Mouse (Mus musculus): ENCODE measurements around the gene Cnnm1.

DNA sequence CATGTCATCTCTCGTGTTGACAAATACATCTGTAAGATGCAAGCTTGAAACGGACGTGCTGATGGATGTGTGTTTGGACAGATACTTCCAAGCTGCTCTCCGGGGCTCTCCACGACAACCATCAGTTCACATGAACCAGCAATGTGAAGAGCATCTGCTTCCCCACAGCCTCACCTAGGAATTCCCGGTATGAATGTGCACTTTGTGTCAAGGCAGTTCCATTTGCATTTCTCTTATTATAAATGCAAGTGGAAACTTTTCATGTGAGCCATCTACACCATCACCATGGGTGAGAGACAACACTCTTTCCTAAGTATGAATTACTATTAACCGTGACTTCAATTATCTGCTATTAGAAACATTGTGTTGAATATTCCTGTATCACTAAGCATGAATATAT is 77.6 kb downstream of the Cnnm1 start:
- no peak for TF ChIP-seq GATA2 (IDR thresholded peaks at IDR 0.05; ENCODE audit: borderline replicate concordance, low read depth, low read length)
- TF ChIP-seq CTCF (IDR thresholded peaks at IDR 0.05; ENCODE audit: low read depth, low read length): no peak
- no peak for TF ChIP-seq GATA1 (IDR thresholded peaks at IDR 0.05; ENCODE audit: borderline replicate concordance, low read length)
- no peak for TF ChIP-seq POLR2AphosphoS5 (IDR thresholded peaks at IDR 0.05; ENCODE audit: insufficient replicate concordance, low read depth, low read length)
- TF ChIP-seq TAL1 (conservative IDR thresholded peaks at IDR 0.05; ENCODE audit: low read depth, low read length): no peak

Measured in G1E (cell line).